Mouse (Mus musculus) ES-E14 (cell line): ENCODE data around the gene Akap9. TPM values are rescaled to one million over a fixed set of nuclear protein-coding genes. Genes with fewer than 3 reads are reported as not detected.

Experiments
- DNase-seq: peaks from one replicate; pipeline ENCODE4 v3.0.0-alpha.2; 2013; ENCODE audit warnings: low read depth, low spot score
- H3K27ac ChIP-seq: 2 replicates; pipeline ENCODE4 v1.5.1; 2012; ENCODE audit warnings: low read depth, mild to moderate bottlenecking, low read length, moderate library complexity, mixed read lengths; ENCODE audit not compliant: poor library complexity, insufficient read depth, severe bottlenecking
- H3K36me3 ChIP-seq: 2 replicates; pipeline ENCODE4 v1.6.1; 2012; ENCODE audit warnings: mild to moderate bottlenecking, low read length, moderate library complexity, mixed read lengths; ENCODE audit not compliant: control insufficient read depth, poor library complexity, insufficient read depth, severe bottlenecking
- H3K4me1 ChIP-seq, 2 experiments: fragments of 150-350 bp in 1 of 2; sonication (generic) in 1 of 2; 2 replicates each; pipeline ENCODE4 v1.6.1; 2012; ENCODE audit warnings: low read length in 2 of 2, mild to moderate bottlenecking in 1 of 2, mixed read lengths in 1 of 2; ENCODE audit not compliant: control insufficient read depth in 2 of 2, insufficient read depth in 2 of 2, poor library complexity in 1 of 2
- H3K4me3 ChIP-seq, 2 experiments: fragments of 150-350 bp in 1 of 2; sonication (generic) in 1 of 2; 2 replicates each; pipeline ENCODE4 v1.5.1; 2012; ENCODE audit warnings: low read length in 2 of 2, low read depth in 1 of 2, mild to moderate bottlenecking in 1 of 2, mixed read lengths in 1 of 2; ENCODE audit not compliant: insufficient read depth in 1 of 2, poor library complexity in 1 of 2, severe bottlenecking in 1 of 2
- H3K9ac ChIP-seq: 2 replicates; pipeline ENCODE4 v1.6.1; 2012; ENCODE audit warnings: low read depth, mild to moderate bottlenecking, low read length, mixed read lengths; ENCODE audit not compliant: poor library complexity, insufficient read depth, severe bottlenecking
- H3K9me3 ChIP-seq: fragments of 150-350 bp; sonication (generic); 2 replicates; pipeline ENCODE4 v1.6.1; 2012; ENCODE audit warnings: low read depth, mild to moderate bottlenecking, low read length; ENCODE audit not compliant: control insufficient read depth, insufficient read depth
- CHD2 ChIP-seq: IDR thresholded peaks from 2 replicates; pipeline ENCODE4 v1.6.1; 2014; ENCODE audit warnings: mild to moderate bottlenecking, low read depth, low read length, inconsistent platforms
- HCFC1 ChIP-seq: IDR thresholded peaks from 2 replicates; pipeline ENCODE4 v1.6.1; 2012; ENCODE audit warnings: low read length, inconsistent platforms, borderline replicate concordance; ENCODE audit not compliant: insufficient read depth
- MAFK ChIP-seq: IDR thresholded peaks from 2 replicates; pipeline ENCODE4 v1.6.1; 2014; ENCODE audit warnings: mild to moderate bottlenecking, low read depth, low read length, inconsistent platforms; ENCODE audit not compliant: insufficient read depth
- ZC3H11A ChIP-seq: IDR thresholded peaks from 2 replicates; pipeline ENCODE4 v1.6.1; 2012; ENCODE audit warnings: low read depth, mild to moderate bottlenecking, inconsistent platforms, low read length, borderline replicate concordance
- ZNF384 ChIP-seq: IDR thresholded peaks from 2 replicates; pipeline ENCODE4 v1.6.1; 2012; ENCODE audit warnings: low read depth, low read length, inconsistent platforms
- in situ Hi-C, 2 experiments: fragments of 600-800 bp; cut with MboI; formaldehyde crosslinking; loops; one replicate each; pipeline ENCODE4 v1.15.1; 2025; ENCODE audit warnings: low sequenced_read_pairs in 2 of 2, inconsistent platforms in 1 of 2; ENCODE audit not compliant: unreplicated experiment in 2 of 2
- total RNA-seq: library from RNA; depleted of rRNA; stranded (reverse); fragments of 300-350 nt; gene quantifications from 2 replicates; pipeline ENCODE4 v1.2.3, GENCODE M21; 2012

The Akap9 gene
- total RNA-seq, 1 experiment: 33.3 TPM

DNA sequence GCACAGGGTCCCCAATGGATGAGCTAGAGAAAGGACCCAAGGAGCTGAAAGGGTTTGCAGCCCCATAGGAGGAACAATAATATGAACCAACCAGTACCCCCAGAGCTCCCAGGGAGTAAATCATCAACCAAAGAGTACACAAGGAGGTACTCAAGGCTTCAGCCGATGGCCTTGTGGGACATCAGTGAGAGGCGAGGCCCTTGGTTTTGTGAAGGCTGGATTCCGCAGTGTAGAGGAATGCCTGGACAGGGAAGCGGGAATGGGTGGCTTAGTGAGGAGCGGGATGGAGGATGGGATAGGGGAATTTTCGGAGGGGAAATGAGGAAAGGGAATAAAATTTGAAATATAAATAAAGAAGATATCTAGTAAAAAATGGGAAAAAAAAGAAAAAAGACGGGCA lies 157.1 kb downstream of the Akap9 start:
- Histone ChIP-seq H3K27ac (no peak overlapping the region), H3K9me3 (no peaks in the 10 kb centered on the region), H3K36me3 (peaks cover 24% of the 10 kb centered on the region), H3K4me1 (no peaks in the 10 kb centered on the region), H3K4me3 (no peak overlapping the region), H3K9ac (no peak overlapping the region)
- no peak for TF ChIP-seq ZNF384
- TF ChIP-seq MAFK: no peak
- no peak for TF ChIP-seq CHD2
- TF ChIP-seq ZC3H11A: no peak
- no peak for TF ChIP-seq HCFC1
- no peak for DNase-seq
- in situ Hi-C loops: no loop called here

DNA sequence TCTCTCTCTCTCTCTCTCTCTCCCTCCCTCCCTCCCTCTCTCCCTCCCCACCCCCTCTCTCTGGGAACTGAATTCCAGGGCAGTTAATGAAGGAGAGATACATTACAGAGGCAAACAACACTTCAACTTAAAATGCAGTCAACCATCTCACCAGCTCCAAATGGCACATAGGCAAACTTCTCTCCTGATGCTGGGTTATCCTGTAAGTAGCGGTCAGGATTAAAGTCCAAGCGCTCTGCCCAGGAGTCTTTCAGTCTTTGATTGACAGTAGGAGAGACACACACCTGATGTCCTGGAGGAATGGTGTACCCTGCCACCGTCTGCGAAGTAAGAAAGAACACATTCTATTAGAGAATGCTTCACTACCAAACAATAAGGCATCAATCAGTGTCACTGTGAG lies 158.5 kb downstream of the Akap9 start:
- Histone ChIP-seq H3K36me3 (peaks cover 26% of the 10 kb centered on the region), H3K9me3 (no peaks in the 10 kb centered on the region), H3K27ac (no peak overlapping the region), H3K4me3 (no peak overlapping the region), H3K4me1 (no peaks in the 10 kb centered on the region), H3K9ac (no peak overlapping the region)
- TF ChIP-seq CHD2 (no peak), ZC3H11A (no peak), ZNF384 (no peak), HCFC1 (no peak), MAFK (no peak)
- in situ Hi-C loops: no loop called here
- DNase-seq: no peak

DNA sequence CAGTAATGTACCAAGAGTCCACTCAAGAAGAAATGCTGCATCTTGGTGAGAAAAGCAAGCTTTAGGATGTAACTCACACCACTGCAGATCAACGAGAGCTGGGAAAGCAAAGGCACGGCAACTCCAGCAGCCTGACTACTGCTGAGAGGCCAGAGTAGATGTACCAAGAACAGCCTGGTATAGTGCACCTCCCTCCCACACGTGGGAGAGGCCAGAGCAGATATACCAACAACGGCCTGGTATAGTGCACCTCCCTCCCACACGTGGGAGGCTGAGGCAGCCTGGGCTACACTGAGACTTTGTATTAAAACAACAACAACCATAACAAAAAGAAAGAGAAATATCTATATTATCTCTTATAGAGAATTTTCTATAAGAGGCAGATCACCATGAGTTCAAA lies 160.3 kb downstream of the Akap9 start:
- H3K36me3 ChIP-seq: peaks cover 25% of the 10 kb centered on the region
- no peak for DNase-seq
- no peaks in the 10 kb centered on the region for H3K4me1 ChIP-seq
- H3K27ac ChIP-seq: no peak overlapping the region
- H3K4me3 ChIP-seq: no peak overlapping the region
- in situ Hi-C loops: no loop called here
- H3K9me3 ChIP-seq: no peaks in the 10 kb centered on the region
- TF ChIP-seq HCFC1 (no peak), MAFK (no peak), ZC3H11A (no peak), ZNF384 (no peak), CHD2 (no peak)
- H3K9ac ChIP-seq: no peak overlapping the region

DNA sequence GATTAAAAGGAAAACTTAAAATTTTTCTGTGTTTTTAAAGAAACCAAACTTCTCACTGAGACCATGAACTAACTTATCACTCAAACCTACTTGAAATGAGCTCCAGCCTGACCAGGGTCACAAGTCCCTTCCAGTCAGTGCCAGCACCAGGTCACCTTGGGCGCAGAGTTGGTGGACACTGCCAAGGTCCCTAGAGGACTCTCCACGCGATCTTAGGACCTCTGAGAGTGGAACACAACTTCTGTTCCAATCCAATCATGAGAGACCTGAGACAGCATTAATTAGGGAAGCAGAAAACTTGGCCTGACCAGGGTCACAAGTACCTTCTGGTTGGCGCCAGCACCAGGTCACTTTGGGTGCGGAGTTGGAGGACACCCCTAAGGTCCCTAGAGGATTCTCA lies 166.6 kb downstream of the Akap9 start:
- no peak overlapping the region for H3K27ac ChIP-seq
- no peak overlapping the region for H3K4me3 ChIP-seq
- no peak for DNase-seq
- no peak overlapping the region for H3K9ac ChIP-seq
- H3K36me3 ChIP-seq: peaks cover 29% of the 10 kb centered on the region
- H3K4me1 ChIP-seq: no peaks in the 10 kb centered on the region
- in situ Hi-C loops: no loop called here
- no peaks in the 10 kb centered on the region for H3K9me3 ChIP-seq
- no peak for TF ChIP-seq HCFC1

DNA sequence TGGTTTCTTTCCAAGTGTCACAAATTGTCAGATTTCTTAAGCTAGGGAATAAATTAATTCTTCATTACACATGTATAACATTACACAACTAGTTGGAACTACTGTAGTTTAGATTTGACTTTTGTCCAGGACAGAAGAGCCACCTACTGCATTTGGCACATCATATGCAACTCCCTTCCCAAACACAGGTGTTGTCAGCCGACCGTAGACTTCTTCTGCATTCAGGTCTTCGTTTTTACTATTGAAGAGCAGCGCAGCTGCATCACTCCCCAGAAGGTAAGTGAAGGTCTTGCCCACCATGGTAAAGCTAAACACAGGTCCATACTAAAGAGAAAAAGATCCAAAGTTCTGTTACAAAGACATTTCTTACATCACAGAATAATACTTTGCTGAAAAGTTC lies 173.2 kb downstream of the Akap9 start:
- peaks cover 22% of the 10 kb centered on the region for H3K36me3 ChIP-seq
- H3K9me3 ChIP-seq: no peaks in the 10 kb centered on the region
- no peak overlapping the region for H3K4me3 ChIP-seq
- no peak overlapping the region for H3K9ac ChIP-seq
- H3K27ac ChIP-seq: no peak overlapping the region
- DNase-seq: no peak
- in situ Hi-C loops: no loop called here
- H3K4me1 ChIP-seq: peaks cover 0 to 2% of the 10 kb centered on the region in 2 experiments; a peak in 1 of 4 replicates
- no peak for TF ChIP-seq MAFK
